Mouse (Mus musculus) erythroblast, adult 5-6 weeks (primary cell): Measurements from ENCODE around the gene Rps6kb1. TPM values are rescaled to one million over a fixed set of nuclear protein-coding genes. Genes with fewer than 3 reads are reported as not detected.

Experiments used
- ATAC-seq: replicated peaks from 2 replicates; pipeline ENCODE4 v1.8.0; 2016; ENCODE audit warnings: moderate number of reproducible peaks, mild to moderate bottlenecking, moderate TSS enrichment, inconsistent platforms; ENCODE audit not compliant: poor library complexity, low FRiP score, severe bottlenecking
- total RNA-seq, 2 experiments: library from RNA; stranded (forward) in 1 of 2; stranded (reverse) in 1 of 2; fragments of 150-400 nt in 1 of 2; fragments of 200-764, 138-1000 nt in 1 of 2; gene quantifications; 2 replicates each; pipeline versions ENCODE4 v1.2.3 to v1.2.4; 2015 to 2017; ENCODE audit warnings: low replicate concordance in 2 of 2

The Rps6kb1 gene
- total RNA-seq, 2 experiments from 2014 or later, result 7.5 to 20.2 TPM

DNA sequence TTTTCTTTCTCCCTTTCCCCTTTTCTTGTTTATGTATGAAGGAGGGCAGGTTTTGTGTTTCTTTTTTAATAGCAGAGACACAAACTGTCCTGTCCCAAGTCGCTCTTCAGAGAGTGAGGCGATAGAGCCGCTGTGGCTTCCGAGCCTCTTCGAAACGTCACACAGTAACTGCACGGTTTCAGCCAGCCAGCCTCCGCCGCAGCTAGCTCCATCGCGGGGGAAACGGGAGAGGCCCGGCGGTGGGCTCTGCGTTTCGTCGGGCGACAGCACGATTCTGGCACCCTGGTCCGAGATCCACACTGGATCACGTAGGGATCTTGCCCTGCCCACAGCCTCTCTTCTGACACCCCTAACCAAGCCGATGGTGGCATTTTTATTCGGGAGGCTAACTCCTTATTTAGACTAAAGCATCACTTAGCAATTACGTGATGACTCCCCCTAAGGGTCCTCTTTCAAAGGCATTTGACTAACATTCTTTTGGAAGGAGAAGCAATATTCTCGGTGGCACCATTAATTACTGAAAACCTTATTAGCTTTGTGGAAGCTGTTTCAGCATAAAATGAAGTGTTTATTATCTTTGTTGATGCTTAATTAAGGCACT lies 59.6 kb downstream of the Rps6kb1 start:
- peak; percentile 63 for ATAC-seq

DNA sequence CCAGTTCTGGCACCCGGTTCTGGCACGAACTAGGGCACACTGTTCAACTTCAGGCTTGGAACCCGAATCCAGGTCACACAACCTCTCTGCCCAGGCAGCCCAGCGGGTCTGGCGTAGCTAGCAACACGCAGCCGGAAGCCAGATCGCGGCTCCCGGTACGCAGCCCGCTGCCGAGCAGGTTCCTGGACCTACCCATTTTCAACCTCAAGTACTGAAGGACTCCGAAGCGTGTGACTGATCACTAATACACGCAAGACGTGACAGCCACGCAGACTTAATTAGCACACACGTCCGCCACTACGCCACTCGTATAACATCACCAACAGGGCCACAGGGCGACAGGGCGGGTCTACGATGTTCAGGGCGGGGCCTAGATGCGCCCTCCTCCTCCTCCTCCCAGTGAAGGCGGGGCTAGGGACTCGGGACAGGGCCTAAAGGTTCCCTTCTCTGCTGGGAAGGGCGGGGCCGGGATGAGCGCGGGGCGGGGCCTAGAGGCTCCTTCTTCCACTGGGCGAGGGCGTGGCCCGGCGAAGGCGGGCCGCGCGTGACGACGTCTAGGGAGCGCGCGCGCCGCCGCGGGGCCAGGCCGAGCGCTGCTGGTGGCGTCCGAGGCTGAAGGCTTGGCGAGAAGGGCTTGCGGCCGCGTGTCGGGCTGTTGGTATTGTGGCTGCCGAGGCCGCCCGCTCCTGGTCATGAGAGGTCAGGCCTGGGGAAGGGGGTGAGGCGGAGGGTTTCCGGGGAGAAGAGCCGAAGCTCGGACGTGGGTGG lies 60.3 kb downstream of the Rps6kb1 start, which contains the start of gene Rnft1:
Rnft1 (plus strand) TSS at position 557 of the 768 bp plus-strand sequence.
- peak; percentile 97 for ATAC-seq

DNA sequence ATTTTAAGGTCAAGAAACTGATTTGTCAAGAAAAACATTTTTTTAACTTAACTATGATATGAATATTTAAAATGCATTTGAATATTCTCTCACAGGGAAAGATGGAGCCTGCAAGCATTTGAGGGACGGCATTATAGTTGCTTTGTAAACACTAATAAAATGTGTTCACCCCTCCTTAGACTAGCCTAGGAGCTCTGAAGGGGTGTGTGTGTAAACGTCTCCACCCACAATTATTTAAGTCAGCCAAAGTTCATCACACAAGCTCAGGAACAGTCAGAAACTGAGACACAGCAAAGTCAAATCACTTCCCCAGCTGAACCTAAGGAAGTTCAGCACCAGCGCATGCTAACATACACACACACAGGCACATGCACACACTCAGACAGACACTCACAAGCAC lies 71.0 kb downstream of the Rps6kb1 start:
- ATAC-seq, result no peak

DNA sequence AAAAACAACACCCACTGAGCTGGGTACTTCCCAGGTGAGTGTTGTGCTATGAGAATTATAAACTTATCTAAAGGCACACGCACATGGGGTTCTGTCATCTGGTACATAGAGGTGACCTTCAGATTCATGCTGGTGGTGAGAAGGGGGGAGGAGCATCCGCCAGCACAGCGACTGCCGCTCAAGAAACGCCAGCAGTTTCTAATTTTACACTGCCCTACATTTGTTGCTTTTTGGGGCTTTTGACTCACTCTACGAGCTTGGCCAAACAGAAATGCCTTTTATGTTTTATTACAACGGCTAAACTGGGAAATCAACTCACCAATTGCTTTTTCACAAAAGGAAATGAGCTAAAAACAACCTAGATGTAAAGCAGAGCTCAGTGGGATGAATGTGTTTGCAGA lies 71.8 kb downstream of the Rps6kb1 start:
- ATAC-seq, result no peak

DNA sequence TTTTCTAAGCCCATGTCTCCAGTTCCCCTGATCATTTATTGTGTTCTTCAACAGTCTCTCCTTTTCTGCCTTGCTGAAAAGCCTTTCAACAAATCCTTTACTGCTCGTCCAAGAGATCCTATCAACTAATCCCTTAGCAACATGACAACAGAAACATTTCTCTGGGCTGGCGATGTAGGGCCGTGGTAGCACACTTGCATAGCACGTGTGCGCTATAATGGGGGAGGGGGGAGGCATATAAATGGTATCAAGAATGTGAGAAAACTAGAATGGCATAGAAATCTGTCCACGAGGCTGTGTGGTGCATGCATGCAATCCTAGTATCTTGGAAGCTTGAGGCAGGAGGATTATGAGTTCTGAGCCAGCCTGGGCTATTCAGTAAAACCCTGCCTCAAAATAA lies 72.8 kb downstream of the Rps6kb1 start:
- no peak for ATAC-seq

DNA sequence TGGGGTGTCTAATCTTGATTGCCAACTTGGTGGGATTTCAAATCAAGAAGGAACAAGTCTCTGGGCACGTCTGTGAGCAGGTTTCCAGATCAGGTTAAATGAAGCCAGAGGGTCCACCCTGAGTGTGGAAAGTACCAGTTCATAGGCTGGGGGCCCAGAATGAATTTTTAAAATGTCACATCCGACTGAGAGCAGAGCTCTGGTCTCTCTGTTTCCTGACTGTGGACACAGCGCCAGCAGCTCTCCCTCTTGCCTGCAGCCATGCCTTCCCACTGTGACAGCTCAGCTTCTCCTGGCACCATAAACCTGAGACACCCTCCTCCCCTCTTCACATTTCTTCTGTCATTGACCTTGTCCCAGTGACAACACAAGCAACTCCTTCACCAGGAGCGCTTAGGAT lies 75.6 kb downstream of the Rps6kb1 start:
- no peak for ATAC-seq

DNA sequence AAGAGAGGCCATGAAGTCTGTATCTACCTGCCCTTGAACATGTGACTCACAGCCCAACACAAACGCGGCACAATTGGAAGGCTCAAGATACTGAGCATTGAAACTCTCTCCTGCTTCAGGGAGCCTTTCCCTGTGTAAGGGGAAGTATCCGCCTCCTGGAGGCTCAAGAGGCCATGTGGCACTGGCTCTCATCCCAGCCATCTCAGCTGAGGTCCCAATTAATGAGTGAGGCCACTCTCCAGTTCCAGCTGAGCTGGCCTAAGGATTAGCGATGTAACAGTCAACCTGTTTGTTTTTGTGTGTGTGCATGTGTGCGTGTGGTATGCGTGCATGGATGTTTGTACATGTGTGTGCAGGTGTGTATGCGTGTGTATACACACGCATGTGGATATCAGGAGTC lies 76.3 kb downstream of the Rps6kb1 start:
- ATAC-seq, result no peak

DNA sequence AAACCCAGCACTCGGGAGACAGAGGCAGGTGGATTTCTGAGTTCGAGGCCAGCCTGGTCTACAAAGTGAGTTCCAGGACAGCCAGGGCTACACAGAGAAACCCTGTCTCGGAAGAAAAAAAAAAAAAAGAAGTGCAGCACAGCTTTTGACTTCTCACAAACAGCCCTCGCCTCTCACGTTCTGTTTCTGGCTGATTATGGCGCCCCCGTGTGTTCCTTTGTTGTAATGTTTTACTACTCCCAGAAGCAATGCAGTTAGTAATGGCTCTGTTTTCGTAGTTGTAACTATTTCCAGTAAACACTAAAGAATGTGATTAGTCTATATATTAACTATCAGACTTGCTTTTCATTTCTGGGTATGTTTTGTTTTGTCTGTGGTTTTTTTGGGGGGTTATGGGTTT lies 80.3 kb downstream of the Rps6kb1 start:
- ATAC-seq, result 0 out of 2 replicates have a peak, but pooled peaks have one; percentile 61

DNA sequence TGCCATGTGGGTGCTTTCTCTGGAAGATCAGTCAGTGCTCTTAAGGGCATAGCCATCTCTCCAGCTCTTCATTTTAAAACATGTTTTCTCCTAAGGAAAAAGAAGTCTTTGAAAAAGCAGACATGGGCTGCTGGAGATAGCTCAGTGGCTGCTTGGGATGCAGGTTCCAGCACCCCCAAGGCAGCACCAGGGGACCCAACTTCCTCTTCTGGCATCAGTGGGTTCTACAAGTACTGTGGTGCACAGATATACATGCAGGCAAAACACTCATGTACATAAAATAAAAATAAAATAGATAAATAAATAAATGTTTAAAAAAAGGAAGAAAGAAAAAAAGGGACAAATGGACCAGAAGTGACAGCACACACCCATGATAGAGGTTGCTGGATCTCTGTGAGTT lies 82.0 kb downstream of the Rps6kb1 start:
- ATAC-seq, result no peak

DNA sequence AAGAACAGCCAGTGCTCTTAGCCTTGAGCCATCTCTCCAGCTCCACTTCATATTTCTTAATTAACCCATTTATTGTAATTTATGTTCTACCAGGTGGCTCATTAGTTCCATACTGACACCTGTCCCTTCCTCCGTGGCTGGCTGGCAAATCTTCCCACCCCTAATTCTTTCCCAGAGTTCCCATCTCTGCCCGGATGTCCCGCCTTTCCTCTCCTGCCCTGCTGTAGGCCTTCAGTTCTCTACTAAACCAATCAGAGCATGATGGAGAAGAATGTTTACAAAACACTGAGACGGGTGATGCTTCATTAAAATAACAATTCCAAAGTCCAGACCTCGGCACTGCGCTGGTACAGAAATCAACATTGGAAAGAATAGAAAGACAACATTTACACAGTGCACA lies 85.7 kb downstream of the Rps6kb1 start:
- ATAC-seq, result no peak

DNA sequence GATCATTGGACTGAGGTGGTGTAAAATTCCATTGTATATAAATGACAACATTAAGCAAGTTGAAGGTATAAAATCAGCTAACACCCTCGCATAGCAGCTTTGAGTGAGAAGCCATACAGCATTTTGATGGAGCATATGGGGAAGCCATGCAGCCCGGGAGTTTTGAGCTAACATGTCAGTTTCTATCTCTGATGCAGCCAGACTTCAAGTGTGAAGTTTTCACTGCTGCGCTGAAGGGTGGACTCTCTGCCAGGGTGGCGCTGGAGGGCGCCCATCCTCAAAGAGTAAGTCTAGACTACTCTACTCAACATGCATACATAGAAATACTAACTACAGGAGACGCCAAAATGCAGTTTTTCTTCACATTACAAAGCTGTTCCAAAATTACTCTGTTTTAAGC lies 87.1 kb downstream of the Rps6kb1 start:
- ATAC-seq, result no peak

DNA sequence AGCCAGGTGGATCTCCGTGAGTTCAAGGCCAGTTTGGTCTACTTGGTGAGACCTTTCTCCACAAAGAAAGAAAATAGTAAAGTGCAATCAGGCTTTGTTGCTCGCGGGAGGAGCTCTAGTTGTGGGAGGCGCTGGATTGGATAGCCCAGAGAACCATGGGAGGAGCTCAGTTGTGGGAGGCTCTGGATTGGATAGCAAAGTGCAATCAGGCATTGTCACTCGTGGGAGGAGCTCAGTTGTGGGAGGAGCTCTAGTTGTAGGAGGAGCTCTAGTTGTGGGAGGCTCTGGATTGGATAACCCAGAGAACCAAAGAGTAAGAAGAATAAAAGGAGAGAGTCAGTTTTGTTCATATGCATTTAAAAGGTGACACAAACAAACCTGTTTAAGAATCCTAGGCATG lies 90.6 kb downstream of the Rps6kb1 start:
- no peak for ATAC-seq

Other genes starting within 250 kb of the Rps6kb1 start
- 62.1 and 79.6 TPM in 2 replicates for gene Med13, start 187.2 kb downstream of the Rps6kb1 start, total RNA-seq (2015; ENCODE audit: low replicate concordance)
- 112 and 120 TPM in 2 replicates for gene Med13, start 187.2 kb downstream of the Rps6kb1 start, total RNA-seq (2017; ENCODE audit: low replicate concordance)
- gene Rnft1, start 60.1 kb downstream of the Rps6kb1 start, total RNA-seq (2015; ENCODE audit: low replicate concordance), result 1.3 and 1.7 TPM in 2 replicates
- 2.3 and 2.8 TPM in 2 replicates for gene Rnft1, start 60.1 kb downstream of the Rps6kb1 start, total RNA-seq (2017; ENCODE audit: low replicate concordance)
- 0.77 and 8.8 TPM in 2 replicates for gene Tubd1, start 186 bp upstream of the Rps6kb1 start, total RNA-seq (2015; ENCODE audit: low replicate concordance)
- 2.6 and 5.4 TPM in 2 replicates for gene Tubd1, start 186 bp upstream of the Rps6kb1 start, total RNA-seq (2017; ENCODE audit: low replicate concordance)
- gene Vmp1, start 139.0 kb upstream of the Rps6kb1 start, total RNA-seq (2015; ENCODE audit: low replicate concordance), result 170 and 241 TPM in 2 replicates
- gene Vmp1, start 139.0 kb upstream of the Rps6kb1 start, total RNA-seq (2017; ENCODE audit: low replicate concordance), result 162 and 218 TPM in 2 replicates
- 6.9 and 8.8 TPM in 2 replicates for gene Ptrh2, start 139.2 kb upstream of the Rps6kb1 start, total RNA-seq (2015; ENCODE audit: low replicate concordance)
- 9.5 TPM in 2 replicates for gene Ptrh2, start 139.2 kb upstream of the Rps6kb1 start, total RNA-seq (2017; ENCODE audit: low replicate concordance)
- 232 and 330 TPM in 2 replicates for gene Cltc, start 212.8 kb upstream of the Rps6kb1 start, total RNA-seq (2015; ENCODE audit: low replicate concordance)
- gene Cltc, start 212.8 kb upstream of the Rps6kb1 start, total RNA-seq (2017; ENCODE audit: low replicate concordance), result 190 and 199 TPM in 2 replicates